Mouse (Mus musculus): Measurements from ENCODE around the gene Ethe1.

Ethe1 gene

DNA sequence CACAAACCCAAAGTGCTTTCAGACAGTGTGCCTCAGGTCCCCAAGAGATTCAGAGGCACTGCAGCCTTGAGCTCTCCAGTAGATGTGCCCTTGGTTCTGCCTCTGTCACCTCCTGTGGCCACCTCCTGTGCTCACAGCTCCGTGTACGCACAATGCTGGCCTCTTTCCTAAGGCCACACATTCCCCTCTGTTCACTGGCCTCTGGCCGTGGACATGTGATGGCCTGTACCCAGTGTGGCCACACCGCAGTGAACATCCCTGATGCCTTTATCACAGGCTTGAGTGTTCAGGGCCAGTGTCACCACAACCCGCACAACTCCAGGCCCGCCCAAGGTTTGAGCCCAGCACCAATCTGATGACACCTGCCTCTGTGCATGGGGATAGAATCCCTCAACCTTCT is 2.5 kb upstream of the Ethe1 start:
- no peak for DNase-seq

DNA sequence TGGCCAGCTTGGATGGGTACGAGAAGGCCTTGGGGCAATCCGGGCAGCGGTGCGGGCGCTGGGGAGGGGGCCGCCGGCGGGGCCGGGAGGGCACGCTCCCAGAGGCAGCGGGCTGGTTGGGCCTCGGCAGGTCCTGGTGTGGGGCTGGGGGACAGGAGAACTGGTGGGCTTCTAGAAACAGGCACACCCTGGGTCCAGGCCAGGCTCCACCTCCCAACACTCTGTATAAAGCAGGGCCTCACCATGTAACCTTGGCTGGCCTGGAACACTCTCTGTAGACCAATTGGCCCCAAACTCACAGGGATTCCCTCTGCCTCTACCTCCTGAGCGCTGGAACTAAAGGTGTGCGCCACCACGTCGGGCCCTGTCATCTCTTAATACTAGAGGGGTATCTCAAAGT is 1.3 kb upstream of the Ethe1 start:
- no peak for DNase-seq

DNA sequence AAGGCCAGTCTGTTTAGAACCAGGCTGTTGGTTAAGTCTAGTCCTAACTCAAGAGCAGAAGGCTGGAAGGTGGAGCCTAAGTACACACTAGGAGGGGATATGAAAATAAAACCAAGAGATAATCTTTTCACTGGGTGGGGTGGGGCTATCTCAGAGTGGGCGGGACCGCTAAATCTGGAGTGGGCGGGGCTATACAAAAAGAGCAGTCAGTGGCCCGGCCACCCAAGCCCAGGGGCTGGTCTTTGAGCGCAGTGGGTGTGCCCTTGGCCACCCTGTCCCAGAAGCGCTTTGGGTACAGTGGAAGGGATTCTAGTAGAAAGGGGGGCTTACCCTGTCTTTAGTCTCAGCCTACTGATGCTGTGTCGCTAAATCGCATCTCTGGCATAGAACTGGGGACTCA is 515 bp upstream of the Ethe1 start:
- no peak for DNase-seq

DNA sequence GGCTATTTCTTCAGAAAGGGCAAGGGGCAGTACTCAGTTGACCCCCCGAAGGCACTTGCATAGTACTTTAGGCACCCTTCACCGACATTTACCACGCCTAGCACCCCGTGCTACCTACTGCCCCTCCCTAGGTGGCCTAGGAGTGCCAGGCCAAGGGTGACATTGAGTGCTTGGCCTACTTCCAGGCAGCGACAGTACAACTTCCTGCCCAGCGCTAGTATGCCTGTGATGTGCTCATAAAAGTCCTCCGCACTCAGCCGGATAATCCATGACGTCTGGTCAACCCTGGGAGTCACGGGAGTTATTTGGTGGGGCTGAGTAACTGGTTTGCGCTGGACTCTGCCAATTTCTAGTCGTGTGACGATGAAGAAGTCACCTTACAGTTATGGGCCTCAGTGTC is 993 bp downstream of the Ethe1 start:
- DNase-seq: no peak

DNA sequence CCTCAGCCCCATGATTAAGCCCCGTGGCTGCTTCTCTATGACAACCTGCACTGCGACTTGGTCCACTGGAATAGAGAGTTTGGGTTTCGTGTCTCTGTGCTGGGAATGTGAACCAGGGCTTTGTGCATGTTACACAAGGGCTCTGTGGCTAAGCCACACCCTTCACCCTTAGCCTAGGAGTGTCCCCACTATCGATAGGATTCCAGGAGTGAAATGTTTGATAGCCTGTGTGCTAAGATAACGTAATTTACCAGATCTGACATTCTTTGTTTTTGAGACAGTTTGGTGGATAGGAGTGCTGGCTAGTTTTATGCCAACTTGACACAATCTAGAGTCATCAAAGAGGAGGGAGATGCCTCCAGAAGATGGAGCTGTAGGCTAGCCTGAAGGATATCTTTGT is 4.4 kb downstream of the Ethe1 start:
- DNase-seq: no peak

DNA sequence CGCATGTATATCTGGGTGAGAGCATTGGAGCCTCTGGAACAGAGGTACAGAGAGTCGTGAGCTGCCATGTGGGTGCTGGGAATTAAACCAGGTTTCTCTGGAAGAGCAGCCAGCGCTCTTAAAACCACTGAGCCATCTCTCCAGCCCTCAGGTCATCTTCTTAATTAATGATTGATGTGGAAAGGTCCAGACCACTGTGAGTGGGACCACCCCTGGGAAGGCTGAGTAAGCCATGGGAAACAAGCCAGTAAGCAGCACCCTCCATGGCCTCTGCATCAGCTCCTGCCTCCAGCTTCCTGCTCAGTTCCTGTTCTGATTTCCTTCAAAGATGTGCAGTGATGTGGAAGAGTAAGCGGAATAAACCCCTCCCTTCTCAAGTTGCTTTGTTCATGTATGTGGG is 4.8 kb downstream of the Ethe1 start:
- DNase-seq: no peak

DNA sequence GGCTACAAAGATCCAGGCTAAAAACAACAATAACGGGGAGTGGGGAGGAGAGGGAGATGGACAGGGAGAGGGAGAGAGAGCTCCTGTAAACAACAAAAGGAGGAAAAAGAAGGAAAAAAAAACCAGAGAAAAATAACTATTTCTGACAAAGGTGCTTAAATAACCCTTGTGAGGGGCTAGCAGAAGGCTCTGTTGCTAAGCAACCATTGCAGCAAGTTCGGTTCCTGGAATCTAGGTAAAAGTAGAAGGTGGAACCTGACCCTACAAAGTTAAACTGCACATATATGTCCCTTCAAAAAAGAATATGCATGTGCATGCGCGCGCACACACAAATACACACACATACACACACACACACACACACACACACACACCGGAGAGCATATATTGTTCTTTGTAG is 5.4 kb downstream of the Ethe1 start:
- DNase-seq: no peak

DNA sequence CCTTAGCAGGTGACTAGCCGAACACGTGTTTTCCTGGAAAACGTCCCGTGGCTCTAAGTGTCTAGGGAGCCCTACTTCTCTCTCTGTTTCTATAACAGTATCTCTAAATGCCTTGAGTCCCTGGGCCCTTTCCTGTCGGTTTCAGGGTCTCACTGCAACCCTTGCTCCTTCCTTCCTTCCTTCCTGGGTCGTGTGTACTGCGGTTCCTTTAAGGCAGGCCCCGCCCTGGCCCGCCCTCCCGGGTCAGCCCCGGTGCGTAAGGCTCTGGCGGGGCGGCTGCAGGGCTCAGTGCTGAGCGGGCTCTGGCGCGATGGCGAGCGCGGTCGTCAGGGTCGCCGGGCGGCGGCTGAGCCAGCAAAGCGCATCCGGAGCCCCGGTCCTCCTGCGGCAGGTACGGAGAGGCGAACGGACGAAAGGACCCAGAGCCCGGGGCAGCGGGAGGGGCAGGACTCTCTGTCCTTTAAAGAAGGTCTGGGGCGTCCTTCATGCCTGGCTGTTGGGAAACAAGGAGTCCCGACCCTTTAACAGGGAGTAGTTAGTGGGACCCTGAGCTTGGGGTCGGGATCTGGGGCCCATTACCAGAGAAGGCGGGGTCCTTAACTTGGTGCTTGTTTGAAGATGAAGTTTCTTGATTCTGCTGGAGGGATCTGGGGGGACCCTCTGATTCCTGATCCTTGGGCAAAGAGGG is 6.4 kb downstream of the Ethe1 start:
- peak; percentile 63 for DNase-seq

DNA sequence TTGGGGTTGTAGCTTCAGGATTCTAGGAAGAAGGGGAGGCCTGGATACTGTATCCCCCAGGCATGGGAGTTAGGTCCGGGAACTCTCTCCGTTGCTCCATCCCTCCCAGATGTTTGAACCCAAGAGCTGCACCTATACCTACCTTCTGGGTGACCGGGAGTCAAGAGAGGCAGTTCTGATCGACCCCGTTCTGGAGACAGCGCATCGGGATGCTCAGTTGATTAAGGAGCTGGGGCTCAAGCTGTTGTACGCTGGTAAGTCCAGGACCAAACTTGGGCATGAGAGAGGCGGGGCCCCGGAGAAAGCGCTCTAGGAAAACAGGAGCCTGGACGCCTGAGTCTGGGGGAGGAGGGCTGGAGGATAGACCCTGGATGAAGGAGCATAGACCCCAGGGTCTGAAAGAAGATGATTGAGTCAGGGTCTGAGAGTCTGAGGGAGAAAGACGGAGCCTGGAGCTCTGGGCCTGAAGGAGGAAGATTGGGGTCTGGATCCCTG is 7.0 kb downstream of the Ethe1 start:
- no peak for DNase-seq

DNA sequence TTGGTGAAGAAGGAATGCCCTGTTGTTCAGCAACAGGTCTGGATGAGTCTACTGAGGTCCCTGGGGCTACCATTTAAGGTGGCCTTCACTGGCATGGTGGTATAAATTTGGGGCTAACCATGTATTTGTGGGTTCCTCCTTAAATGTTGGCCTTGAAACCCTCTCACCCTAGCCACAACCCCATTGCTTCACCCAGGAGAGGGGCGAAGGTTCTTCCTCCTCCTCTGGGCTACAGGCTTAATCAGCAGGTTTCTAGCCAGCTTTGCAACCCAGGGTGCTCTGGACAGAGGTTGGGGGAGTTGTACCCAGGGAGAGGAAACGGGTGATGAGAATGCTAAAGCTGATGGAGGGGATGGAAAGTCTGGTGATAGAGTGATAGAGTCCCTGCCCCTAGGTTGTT is 8.1 kb downstream of the Ethe1 start:
- no peak for DNase-seq

DNA sequence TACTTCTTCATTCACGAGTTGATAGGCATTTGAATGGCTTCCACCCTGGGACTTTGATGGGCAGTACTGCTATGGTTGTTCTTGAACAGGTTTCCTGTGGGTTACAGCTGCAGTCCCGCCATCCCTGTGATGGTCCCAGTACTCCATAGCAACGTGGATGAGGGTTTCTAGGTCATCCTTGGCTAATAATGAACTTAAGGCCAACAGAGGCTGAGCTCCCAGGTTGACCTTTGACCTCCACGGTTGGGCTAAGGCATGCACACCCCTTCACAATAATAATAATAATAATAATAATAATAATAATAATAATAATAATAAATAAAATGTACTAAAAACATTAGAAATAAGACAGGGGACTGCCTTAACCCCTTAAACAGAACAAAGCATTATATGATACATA is 10.8 kb downstream of the Ethe1 start:
- DNase-seq: no peak

DNA sequence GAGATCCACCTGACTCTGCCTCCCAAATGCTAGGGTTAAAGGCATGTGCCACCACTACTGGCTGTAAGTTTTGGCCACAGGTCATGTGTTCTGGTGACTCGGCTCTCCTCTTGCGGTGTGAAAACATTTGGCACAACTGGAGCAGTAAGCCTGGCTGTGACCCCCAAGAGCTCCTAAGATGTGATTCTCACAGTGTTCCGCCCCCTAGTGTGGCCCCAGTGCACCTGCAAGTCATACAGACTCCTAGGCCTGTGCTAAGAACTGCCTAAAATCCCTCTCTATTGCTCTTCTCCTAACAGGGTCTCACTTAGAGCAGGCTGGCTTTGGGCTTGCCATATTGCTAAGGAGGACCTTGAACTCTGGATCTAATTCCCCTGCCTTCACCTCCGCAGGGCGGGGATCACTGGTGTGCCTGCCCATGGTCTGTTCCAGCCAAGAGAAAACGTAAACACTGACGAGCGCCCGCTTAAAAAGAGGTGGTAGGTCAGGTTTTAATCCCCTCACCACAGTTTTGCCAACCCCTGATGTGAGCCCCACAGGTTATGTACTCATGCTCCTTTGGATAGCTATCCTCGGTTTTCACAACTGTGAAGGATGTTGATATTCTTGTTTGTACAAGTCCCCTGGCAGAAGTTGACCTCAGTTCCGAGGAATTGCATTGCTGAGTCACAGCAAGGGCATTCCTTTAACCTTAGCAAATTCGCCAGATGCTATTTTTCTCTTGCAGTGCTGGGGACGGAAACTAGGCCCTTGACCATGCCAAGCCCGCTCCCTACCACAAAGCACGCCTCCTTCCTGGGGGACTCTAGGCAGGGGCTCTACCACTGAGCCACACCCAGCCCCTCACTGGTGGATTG is 12.1 kb downstream of the Ethe1 start:
- no peak for DNase-seq

DNA sequence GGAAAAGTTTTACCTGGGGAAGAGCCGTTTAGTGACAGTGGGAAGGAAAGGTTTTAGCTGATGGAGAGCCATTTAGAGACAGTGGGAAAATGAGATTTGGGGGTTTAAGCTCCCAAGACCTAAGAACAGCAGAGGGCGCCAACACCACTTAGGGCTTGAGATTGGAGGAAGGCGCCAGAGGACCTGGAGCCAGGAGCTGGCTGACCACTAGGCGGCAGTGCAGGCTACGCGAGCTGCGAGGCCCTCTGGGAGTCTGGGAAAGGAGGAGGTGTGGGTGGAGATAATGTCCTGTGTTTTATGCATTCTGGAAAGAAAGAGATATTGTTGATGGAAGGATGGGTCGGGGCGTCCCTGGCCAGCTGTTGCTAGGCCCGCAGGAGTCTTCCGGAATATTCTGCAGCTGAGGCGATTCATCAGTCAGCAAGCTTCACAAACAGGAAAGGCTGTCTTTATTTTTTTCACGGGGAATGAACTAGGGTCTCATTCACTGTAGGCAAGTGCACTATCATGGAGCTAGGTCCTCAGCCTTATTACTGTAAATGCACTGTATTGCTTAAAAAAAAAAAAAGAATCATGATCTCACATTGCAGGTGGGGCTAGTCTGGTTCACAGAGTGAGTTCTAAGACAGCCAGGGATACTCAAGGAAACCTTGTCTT is 13.7 kb downstream of the Ethe1 start:
- DNase-seq: peak; percentile 94

DNA sequence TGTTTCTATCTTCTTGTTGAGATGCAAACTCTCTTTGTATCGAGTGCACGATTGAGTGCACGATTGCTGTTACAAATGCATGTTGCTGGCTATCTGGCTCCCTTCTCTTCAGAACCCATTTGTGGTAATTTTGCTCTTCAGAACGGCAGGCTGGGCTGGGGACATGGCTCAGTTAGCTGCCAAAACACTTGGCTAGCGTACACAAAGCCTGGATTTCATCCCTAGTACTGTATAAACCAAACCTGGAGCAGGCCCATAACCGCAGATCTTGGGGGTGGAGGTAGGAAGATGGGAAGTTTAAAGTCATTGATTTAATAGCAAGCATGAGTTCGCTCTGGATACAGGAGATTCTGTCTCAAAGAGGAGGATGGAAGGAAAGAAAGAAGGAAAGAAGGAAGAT is 18.2 kb downstream of the Ethe1 start:
- DNase-seq: no peak

DNA sequence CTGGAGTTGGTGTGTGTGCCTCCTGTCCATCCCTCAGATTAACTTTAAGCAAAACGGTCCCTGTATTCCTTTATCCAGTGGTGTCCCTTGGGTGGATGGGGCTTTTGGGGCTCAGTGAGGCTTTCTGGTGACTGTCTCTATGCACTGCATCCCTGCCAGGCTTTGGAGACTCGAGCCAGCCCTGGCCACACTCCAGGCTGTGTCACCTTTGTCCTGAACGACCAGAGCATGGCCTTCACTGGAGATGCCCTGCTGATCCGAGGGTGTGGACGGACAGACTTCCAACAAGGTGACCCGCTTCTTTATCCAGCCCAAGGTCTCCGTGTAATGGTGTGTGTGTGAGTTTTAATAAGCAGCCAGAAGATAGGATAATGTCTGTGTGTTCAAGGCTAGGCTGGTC is 18.7 kb downstream of the Ethe1 start:
- DNase-seq: no peak

DNA sequence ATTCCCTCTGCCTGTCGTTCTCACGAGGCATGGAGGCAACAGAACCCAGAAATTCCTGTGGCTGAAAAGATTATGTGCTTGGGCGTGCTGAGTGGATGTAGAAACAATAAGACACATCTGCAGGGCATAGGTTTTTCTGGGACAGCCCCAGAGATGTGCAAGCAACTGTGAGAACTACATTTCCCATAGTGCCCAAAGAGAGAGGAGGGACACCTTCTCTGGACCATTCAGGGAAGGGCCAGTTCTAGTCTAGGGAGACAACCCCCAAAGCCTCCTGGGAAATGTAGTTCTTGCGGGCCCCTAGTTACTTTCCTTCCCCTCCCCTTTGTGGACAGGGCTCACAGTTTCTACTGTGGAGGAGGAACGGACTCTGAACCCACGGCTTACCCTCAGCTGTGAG is 20.7 kb downstream of the Ethe1 start:
- peak; percentile 56 for DNase-seq

DNA sequence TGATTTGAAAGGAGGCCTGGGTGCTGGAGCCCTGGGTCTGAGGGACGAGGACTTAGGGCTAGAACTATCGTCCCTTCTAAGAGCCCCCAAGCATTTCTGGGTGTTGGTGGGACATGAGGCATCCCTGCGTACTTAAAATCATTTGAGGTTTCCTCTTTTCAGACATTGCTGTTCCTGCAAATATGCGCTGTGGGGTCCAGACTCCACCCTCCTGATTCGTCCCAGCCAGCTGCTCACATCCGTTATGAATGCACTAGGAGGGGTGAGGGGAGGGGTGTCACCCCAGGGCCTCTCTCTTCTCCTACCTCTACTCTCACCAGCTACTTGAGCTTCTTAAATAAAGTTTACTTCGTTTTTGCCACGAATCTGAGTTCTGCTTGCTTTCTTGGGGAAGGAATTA is 21.2 kb downstream of the Ethe1 start:
- no peak for DNase-seq

DNA sequence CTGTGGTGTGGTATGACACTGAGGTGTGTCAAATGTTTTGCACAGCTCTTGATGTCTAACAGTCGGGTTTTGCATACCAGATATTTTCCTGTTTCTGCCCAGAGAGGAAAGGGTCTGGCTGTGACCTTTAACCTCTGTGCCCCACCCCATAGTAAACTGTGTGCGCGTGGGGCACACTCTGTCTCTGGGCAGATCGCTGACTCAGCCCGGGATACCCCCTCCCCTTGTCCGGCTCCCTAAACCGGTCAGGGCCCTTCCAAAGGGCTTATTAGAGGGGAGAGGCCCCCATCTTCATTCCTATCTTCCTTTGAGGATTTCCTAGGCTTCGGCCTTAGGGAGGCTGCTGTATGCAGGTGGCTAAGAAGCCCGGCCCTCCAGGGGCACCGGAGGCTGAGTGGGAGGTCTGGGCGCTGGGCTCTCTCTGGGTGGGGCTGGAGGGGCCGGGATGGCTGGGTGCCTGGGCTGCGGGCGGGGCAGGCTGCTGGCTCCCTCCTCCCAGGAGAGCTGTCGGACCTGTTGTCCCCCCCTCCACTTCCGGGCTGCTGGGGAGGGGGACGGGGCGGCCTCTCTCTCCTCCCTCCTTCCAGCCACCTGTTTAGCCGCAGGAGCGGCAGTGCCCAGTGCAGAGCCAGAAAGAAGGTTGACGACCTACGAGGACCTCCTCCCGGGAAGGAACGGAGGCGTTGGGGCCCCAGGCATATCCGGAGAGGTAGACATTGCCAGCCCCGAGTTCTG is 23.0 kb downstream of the Ethe1 start, which contains the start of gene Phldb3:
Gene Phldb3 (plus strand): TSS at position 620 of the 735 bp plus-strand sequence.
- no peak for DNase-seq

DNA sequence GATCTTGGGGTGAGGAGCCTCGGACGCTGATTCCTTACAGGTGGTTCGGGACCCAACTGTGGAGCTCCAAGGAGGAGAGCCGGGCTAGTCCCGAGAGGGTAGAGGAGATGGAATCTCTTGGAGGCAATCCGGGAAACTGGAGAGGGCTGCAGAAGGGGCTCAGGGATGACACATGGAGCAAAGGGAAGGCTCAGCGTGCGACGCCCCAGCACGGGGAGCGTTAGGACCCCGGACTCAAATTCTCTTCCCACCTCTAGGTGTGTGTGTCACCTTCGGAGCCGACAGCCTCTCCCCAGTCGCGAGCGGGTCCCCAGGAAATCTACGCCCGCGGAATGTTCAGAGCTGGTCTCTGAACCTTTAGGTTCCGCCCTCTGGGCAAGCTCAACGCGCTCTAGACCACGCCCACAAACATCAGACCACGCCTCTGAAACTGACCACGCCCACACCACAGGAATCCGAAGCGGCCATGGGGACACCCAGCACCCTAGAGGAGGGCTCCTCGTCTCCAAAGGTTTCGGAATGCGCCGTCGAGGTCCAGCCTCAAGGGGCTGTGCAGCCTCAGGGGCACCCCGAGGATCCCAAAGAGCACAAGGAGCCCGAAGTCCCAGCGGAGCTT is 23.6 kb downstream of the Ethe1 start:
- DNase-seq: peak; percentile 63

DNA sequence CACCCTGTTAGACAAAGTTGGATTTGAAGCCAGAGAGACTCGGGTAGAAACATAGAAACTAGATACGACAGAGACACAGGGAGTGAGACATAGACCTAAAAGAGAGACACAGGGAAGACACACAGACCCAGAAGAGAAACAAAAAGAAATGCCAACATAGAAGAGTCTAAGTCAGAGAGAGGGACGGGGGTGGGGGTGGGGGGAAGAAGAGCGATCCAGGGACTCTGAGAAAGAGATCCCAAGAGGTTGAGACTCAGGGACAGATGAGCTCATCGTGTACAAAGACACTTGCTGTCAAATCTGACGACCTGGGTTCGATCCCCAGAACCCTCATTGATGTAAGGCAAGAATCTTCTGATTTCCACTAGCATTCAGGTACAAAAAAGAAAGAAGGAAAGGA is 24.4 kb downstream of the Ethe1 start:
- DNase-seq: no peak

DNA sequence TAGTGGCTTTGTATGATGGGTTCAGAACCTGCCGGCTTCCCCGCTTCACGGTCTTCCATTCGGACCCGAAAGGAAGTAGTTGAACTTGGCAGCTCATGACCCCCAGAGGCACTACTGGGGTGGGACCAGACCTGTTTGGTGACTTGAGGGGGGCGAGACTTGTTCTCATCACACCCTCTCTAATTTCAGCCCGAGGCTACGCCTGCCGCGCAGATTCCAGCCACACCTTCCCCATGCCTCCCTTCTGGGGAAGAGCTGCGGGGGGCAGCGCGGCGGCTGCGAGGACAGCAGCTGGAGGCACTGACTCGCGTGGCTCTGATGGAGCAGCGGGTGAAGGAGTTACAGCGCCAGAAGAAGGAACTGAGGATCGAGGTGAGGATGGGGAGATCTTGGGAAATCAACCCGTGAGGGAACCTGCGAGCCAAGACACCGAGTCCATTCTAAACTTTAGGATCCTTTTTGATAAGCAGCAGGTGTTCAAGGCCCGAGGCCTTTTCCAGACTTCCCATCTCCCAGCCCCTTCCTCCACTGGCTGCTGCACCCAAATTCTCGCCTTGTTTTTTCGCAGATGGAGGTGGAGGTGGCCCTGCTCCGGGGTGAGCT is 25.1 kb downstream of the Ethe1 start:
- no peak for DNase-seq

DNA sequence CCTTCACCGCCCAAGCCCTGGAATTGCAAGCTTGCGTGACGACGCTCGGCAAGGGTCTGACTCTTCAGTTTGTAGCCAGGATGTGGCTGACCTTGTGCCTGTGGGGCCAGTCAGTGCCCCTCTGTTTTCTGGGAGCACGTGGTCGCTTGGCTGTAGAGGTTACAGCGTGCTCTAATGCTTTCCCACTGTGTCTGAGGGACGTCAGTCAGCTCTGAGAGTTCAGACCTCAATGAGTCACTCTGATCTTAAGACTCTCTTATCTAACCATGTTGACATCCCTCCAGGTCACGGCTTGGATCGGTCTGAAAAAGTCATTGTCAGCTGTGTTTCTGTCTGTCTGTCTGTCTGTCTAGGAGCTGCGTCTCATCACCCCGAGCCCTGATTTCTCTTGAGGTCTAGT is 27.5 kb downstream of the Ethe1 start:
- no peak for DNase-seq
